Mouse (Mus musculus): ENCODE measurements around the gene Agfg2. TPM values are rescaled to one million over a fixed set of nuclear protein-coding genes. Genes with fewer than 3 reads are reported as not detected.
A peak's percentile ranks its signal among the peaks of the same experiment; 100 is the strongest.

Gene Agfg2
- total RNA-seq, 1 experiment, result 12.5 TPM

- Histone ChIP-seq H3K4me3 (ENCODE audit: insufficient read depth in 1 of 2, low read depth in 1 of 2, low read length in 2 of 2, poor library complexity in 1 of 2, severe bottlenecking in 1 of 2) (peak overlapping the region; percentile 50 to 67), H3K36me3 (ENCODE audit: control insufficient read depth, insufficient read depth, low read length, poor library complexity, severe bottlenecking) (peaks cover 8% of the 10 kb centered on the region; the same call in 1 of the 2 replicates), H3K9me3 (ENCODE audit: control insufficient read depth, insufficient read depth, low read depth, low read length) (no peaks in the 10 kb centered on the region), H3K4me1 (ENCODE audit: control insufficient read depth in 2 of 2, insufficient read depth in 2 of 2, low read length in 2 of 2, poor library complexity in 1 of 2) (peaks cover 2 to 21% of the 10 kb centered on the region in 2 experiments; a peak in 2 of 4 replicates), H3K27ac (ENCODE audit: insufficient read depth, low read depth, low read length, poor library complexity, severe bottlenecking) (no peak overlapping the region), H3K9ac (ENCODE audit: insufficient read depth, low read depth, low read length, poor library complexity, severe bottlenecking) (peak overlapping the region; percentile 6)
- in situ Hi-C loops (cut with MboI; ENCODE audit: low sequenced_read_pairs in 2 of 2, unreplicated experiment in 2 of 2), result no loop called here
- TF ChIP-seq HCFC1 (IDR thresholded peaks at IDR 0.05; ENCODE audit: borderline replicate concordance, insufficient read depth, low read length), result no peak
- no peak for TF ChIP-seq CHD2 (IDR thresholded peaks at IDR 0.05; ENCODE audit: low read depth, low read length)
- no peak for TF ChIP-seq ZC3H11A (IDR thresholded peaks at IDR 0.05; ENCODE audit: borderline replicate concordance, low read depth, low read length)
- TF ChIP-seq MAFK (IDR thresholded peaks at IDR 0.05; ENCODE audit: insufficient read depth, low read depth, low read length), result no peak
- TF ChIP-seq ZNF384 (IDR thresholded peaks at IDR 0.05; ENCODE audit: low read depth, low read length), result no peak
- DNase-seq (ENCODE audit: low read depth, low spot score), result no peak
Observed at GRCm38 (mm10) chr5:137645091-137645651, 39.4 kb downstream of the Agfg2 start.

- peaks cover 5 to 26% of the 10 kb centered on the region in 2 experiments; a peak in 2 of 4 replicates for H3K4me1 ChIP-seq (ENCODE audit: control insufficient read depth in 2 of 2, insufficient read depth in 2 of 2, low read length in 2 of 2, poor library complexity in 1 of 2)
- H3K9me3 ChIP-seq (ENCODE audit: control insufficient read depth, insufficient read depth, low read depth, low read length), result no peaks in the 10 kb centered on the region
- H3K4me3 ChIP-seq (ENCODE audit: insufficient read depth in 1 of 2, low read depth in 1 of 2, low read length in 2 of 2, poor library complexity in 1 of 2, severe bottlenecking in 1 of 2), result peak overlapping the region in 1 of 2 experiments; percentile 25; a peak in 1 of 4 replicates
- peak overlapping the region; percentile 29; the same call in 1 of the 2 replicates for H3K9ac ChIP-seq (ENCODE audit: insufficient read depth, low read depth, low read length, poor library complexity, severe bottlenecking)
- no peak overlapping the region for H3K27ac ChIP-seq (ENCODE audit: insufficient read depth, low read depth, low read length, poor library complexity, severe bottlenecking)
- DNase-seq (ENCODE audit: low read depth, low spot score), result no peak
- in situ Hi-C loops (cut with MboI; ENCODE audit: low sequenced_read_pairs in 2 of 2, unreplicated experiment in 2 of 2), result no loop called here
- TF ChIP-seq ZNF384 (IDR thresholded peaks at IDR 0.05; ENCODE audit: low read depth, low read length) (no peak), ZC3H11A (IDR thresholded peaks at IDR 0.05; ENCODE audit: borderline replicate concordance, low read depth, low read length) (no peak), CHD2 (IDR thresholded peaks at IDR 0.05; ENCODE audit: low read depth, low read length) (no peak), HCFC1 (IDR thresholded peaks at IDR 0.05; ENCODE audit: borderline replicate concordance, insufficient read depth, low read length) (no peak), MAFK (IDR thresholded peaks at IDR 0.05; ENCODE audit: insufficient read depth, low read depth, low read length) (no peak)
- H3K36me3 ChIP-seq (ENCODE audit: control insufficient read depth, insufficient read depth, low read length, poor library complexity, severe bottlenecking), result peaks cover 15% of the 10 kb centered on the region; the same call in 1 of the 2 replicates
Observed at GRCm38 (mm10) chr5:137644484-137644883, 40.0 kb downstream of the Agfg2 start.

GRCm38 (mm10) chr5:137642886-137643285 lies 41.6 kb downstream of the Agfg2 start:
- no peak for DNase-seq (ENCODE audit: low read depth, low spot score)
- TF ChIP-seq ZNF384 (IDR thresholded peaks at IDR 0.05; ENCODE audit: low read depth, low read length), result no peak
- TF ChIP-seq MAFK (IDR thresholded peaks at IDR 0.05; ENCODE audit: insufficient read depth, low read depth, low read length), result no peak
- no peak for TF ChIP-seq ZC3H11A (IDR thresholded peaks at IDR 0.05; ENCODE audit: borderline replicate concordance, low read depth, low read length)
- no peak for TF ChIP-seq HCFC1 (IDR thresholded peaks at IDR 0.05; ENCODE audit: borderline replicate concordance, insufficient read depth, low read length)
- Histone ChIP-seq H3K4me3 (ENCODE audit: insufficient read depth in 1 of 2, low read depth in 1 of 2, low read length in 2 of 2, poor library complexity in 1 of 2, severe bottlenecking in 1 of 2) (no peak overlapping the region), H3K27ac (ENCODE audit: insufficient read depth, low read depth, low read length, poor library complexity, severe bottlenecking) (no peak overlapping the region), H3K36me3 (ENCODE audit: control insufficient read depth, insufficient read depth, low read length, poor library complexity, severe bottlenecking) (peaks cover 27% of the 10 kb centered on the region), H3K9me3 (ENCODE audit: control insufficient read depth, insufficient read depth, low read depth, low read length) (no peaks in the 10 kb centered on the region), H3K9ac (ENCODE audit: insufficient read depth, low read depth, low read length, poor library complexity, severe bottlenecking) (no peak overlapping the region), H3K4me1 (ENCODE audit: control insufficient read depth in 2 of 2, insufficient read depth in 2 of 2, low read length in 2 of 2, poor library complexity in 1 of 2) (peaks cover 9 to 35% of the 10 kb centered on the region in 2 experiments; a peak in 3 of 4 replicates)
- in situ Hi-C loops (cut with MboI; ENCODE audit: low sequenced_read_pairs in 2 of 2, unreplicated experiment in 2 of 2), result no loop called here

- in situ Hi-C loops (cut with MboI; ENCODE audit: low sequenced_read_pairs in 2 of 2, unreplicated experiment in 2 of 2), result no loop called here
- peak; percentile 80 for DNase-seq (ENCODE audit: low read depth, low spot score)
- no peak for TF ChIP-seq CHD2 (IDR thresholded peaks at IDR 0.05; ENCODE audit: low read depth, low read length)
- TF ChIP-seq MAFK (IDR thresholded peaks at IDR 0.05; ENCODE audit: insufficient read depth, low read depth, low read length), result no peak
- TF ChIP-seq HCFC1 (IDR thresholded peaks at IDR 0.05; ENCODE audit: borderline replicate concordance, insufficient read depth, low read length), result no peak
- Histone ChIP-seq H3K9ac (ENCODE audit: insufficient read depth, low read depth, low read length, poor library complexity, severe bottlenecking) (peak within 1 kb of the TSS; percentile 36; the same call in 1 of the 2 replicates), H3K4me3 (ENCODE audit: insufficient read depth in 1 of 2, low read depth in 1 of 2, low read length in 2 of 2, poor library complexity in 1 of 2, severe bottlenecking in 1 of 2) (peak within 1 kb of the TSS in 1 of 2 experiments; percentile 22; a peak in 2 of 4 replicates), H3K36me3 (ENCODE audit: control insufficient read depth, insufficient read depth, low read length, poor library complexity, severe bottlenecking) (peaks cover 44% of the 10 kb centered on the region), H3K9me3 (ENCODE audit: control insufficient read depth, insufficient read depth, low read depth, low read length) (no peaks in the 10 kb centered on the region), H3K27ac (ENCODE audit: insufficient read depth, low read depth, low read length, poor library complexity, severe bottlenecking) (no peak within 1 kb of the TSS), H3K4me1 (ENCODE audit: control insufficient read depth in 2 of 2, insufficient read depth in 2 of 2, low read length in 2 of 2, poor library complexity in 1 of 2) (peaks cover 9 to 34% of the 10 kb centered on the region in 2 experiments; a peak in 3 of 4 replicates)
Observed at GRCm38 (mm10) chr5:137641054-137641453, 43.5 kb downstream of the Agfg2 start, which contains the start of gene Sap25. Gene Sap25 (plus strand): TSS chr5:137641334.

Measured in ES-E14 (cell line).